Mouse (Mus musculus) spleen, postnatal 4 days (tissue): Measurements from ENCODE around the gene Rfng.
"Not testable (repeated sequence)": the region's sequence is repeated elsewhere in the genome, so short reads cannot be mapped to it uniquely, and the experiment has no call there.

Experiments
- DNase-seq, 2 experiments: peaks; one replicate each; pipeline ENCODE4 v3.0.0; 2022; ENCODE audit warnings: low spot score in 2 of 2

Gene Rfng

GRCm38 (mm10) chr11:120773463-120774190, 10.4 kb downstream of the Rfng start:
- DNase-seq = no peak

DNA sequence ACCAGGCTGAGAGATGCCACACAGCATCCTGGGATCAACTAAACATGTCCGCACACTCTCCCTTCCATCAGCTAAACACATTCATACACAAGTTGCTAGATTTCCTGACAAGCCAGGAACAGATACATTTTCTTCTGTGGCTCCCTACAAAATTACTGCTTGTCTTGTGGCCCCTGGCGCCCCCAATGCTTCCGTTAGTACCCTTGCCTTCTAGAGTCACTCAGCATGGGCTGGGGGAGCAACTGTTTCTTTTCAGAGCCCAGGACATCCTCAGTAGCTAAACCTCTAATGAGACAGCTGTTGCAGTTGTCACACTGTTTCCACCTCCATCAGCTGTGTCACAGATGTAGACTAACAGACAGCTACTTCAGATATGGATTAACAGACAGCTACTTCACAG, 11.3 kb downstream of the Rfng start:
- no peak for DNase-seq

DNA sequence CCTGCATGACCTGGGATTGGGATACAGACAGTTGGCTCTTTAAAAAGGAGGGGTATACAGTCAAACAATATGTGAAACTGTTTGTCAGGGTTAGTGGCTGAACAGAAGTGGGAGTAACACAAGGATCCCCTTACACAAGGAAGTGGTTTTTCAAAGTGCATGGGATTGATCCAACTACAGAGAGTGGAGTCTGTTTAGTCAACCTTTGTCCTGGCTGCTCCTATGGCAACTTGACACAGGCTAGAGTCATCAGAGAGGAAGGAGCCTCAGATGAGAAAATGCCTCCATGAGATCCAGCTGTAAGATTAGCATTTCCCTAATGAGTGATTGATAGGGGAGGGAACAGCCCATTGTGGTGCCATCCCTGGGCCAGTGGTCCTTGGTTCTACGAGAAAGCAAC, 15.8 kb downstream of the Rfng start:
- no peak for DNase-seq

GRCm38 (mm10) chr11:120767023-120767422, 17.0 kb downstream of the Rfng start:
- not testable (repeated sequence) for DNase-seq

GRCm38 (mm10) chr11:120763121-120763999, 20.6 kb downstream of the Rfng start:
- DNase-seq = not testable (repeated sequence)

GRCm38 (mm10) chr11:120762672-120763041, 21.4 kb downstream of the Rfng start, which contains the start of gene Hmga1b:
Hmga1b (plus strand) TSS chr11:120762794.
- not testable (repeated sequence) for DNase-seq

- DNase-seq = no peak
Observed at GRCm38 (mm10) chr11:120761811-120762671, 22.0 kb downstream of the Rfng start.

DNA sequence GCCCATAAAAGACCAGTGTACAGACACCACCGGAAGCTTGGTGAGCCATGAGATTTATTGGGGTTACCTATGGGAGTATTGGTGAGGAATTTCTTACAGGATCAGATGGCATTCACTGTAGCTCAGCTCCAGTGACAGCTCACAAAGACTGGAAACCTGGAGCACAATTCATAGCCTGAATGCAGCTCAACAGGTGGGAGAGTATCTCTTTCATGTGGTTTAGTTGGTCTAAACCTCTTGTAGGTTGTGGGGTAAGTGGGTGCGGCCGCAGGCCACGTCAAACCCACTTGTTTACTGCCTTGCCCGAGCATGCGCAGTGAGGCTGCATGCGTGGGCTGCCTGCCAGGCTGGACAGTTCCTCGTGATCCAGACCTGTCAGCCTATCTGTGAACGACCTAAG, 23.8 kb downstream of the Rfng start:
- DNase-seq = no peak

DNA sequence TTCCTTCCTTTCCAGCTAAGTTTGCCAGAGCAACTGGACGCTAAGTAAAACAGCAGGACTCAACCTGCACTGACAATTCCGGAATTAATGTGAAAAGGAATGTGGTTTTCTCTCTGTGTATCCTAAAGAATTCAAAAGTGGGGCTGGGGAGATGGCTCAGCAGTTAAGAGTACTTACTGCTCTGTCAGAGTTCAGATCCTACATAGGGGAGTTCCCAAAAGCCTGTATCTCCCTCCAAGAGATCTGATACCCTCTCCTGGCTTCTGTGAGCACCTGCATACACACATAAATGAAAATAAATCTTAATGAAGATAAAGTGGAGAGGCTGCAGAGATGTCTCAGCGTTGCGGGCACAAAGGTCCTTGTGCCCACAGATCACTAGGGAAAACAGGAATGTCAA, 32.4 kb downstream of the Rfng start:
- DNase-seq = no peak

DNA sequence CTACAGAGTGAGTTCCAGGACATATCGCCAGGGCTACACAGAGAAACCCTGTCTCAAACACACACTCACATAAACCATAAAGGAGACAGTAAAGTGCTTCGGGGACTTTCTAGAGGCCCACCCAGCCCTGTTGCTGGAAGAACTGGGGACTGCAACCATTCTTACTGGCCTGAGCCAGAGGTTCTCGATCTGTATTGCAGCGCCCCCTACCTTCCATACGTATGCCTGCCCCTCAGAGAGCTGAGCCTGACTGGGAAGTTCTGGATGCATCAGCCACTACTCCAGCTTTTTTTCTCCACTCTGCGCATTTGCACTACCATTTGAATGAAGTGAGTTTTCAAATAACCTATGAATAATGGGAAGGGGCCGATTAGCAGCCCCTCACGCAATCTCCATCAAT, 34.6 kb downstream of the Rfng start:
- no peak for DNase-seq

- DNase-seq = no peak
Observed at GRCm38 (mm10) chr11:120747974-120748373, 36.0 kb downstream of the Rfng start.

DNA sequence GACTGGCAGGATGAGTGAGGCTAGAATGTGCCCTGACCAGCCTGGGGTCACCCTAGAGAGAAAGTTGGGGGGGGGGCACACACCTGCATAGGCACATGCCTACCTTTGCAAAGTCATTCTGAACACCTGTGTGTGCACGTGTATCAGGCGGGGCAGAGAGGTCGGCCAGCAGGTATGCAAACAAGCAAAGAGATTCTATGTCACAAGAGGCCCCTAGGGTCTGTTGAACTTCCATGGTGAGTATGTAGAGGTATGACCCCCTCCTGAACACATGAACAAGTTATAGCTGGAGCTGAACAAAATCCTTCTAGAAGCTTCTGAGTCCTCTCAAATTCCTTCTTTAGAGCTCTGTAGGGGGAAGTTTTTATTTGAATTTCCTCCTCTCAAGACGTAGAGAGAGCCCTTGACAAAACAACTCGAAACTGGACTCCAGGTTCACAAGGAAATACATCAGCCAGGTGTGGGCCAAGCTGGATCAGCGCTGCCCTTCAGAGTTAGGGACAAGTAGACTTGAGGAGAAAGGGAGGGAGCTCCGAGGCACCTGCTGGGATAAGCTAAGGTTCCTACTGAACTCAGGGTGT, 39.8 kb downstream of the Rfng start:
- no peak for DNase-seq

- DNase-seq = no peak
Observed at GRCm38 (mm10) chr11:120740981-120741380, 43.0 kb downstream of the Rfng start.

DNA sequence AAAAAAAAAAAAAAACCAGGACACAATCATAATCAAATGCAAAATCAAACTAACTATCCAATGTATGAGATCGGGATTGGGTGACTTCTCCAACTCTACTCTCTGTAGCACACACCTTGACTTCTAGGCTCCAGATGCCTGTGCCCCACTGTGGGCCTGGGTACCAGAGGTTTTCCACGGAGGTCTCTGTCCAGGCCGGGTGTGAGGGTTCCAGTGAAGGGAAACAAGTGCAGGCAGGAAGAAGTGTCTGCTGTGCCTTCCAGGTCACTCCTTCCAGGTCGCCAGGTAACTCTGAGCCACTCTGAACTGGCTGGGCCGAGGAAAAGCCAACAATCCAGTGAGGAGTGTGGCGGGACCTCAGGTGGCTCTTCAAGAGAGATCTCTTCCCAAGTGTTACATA, 47.6 kb downstream of the Rfng start:
- peak in 1 of 2 experiments; percentile 51 for DNase-seq

DNA sequence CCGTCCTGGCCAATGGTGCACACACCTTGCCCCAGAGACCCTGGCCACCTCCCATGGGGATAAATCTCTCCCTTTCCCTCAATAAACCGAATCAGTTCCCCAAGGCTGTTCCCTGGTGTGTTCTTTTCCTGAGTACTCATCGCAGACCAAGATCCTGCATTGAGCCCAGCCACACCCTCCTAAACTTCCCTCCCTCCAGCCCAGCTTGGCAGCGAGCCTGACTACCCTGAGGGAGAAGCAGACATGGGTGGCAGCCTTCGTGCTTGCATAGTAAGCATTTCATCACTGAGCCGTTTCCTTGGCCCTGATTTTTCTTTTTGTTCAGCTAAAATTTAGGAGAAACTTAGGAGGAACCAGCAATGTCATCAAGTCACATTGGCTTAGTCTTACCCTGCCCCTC, 50.5 kb downstream of the Rfng start:
- DNase-seq = peak; percentile 12 to 53

- peak; percentile 11 to 53 for DNase-seq
Observed at GRCm38 (mm10) chr11:120731858-120732680, 51.9 kb downstream of the Rfng start, which contains the start of gene Cbr2. Cbr2 (minus strand) TSS chr11:120732114.

DNA sequence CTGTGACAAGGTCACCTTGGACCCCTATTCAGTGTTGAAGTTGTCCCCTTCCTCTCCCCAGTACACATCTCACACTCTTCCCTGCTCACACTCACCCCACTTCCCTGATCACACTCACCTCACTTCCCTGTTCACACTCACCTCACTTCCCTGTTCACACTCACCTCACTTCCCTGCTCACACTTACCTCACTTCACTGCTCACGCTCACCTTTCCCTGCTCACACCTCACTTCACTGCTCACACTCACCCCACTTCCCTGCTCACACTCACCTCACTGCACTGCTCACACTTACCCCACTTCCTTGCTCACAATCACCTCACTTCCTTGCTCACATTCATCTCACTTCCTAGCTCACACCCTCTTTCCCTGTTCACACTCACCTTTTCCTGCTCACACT, 52.6 kb downstream of the Rfng start:
- DNase-seq = peak in 1 of 2 experiments; percentile 44
